Mouse (Mus musculus) telencephalon, adult 2 months (tissue): Measurements from ENCODE around the gene Lsamp.

Experiments used
- DNase-seq: peaks from one replicate; pipeline ENCODE4 v3.0.0-alpha.2; 2011; ENCODE audit warnings: low read depth, low spot score

Gene Lsamp

DNA sequence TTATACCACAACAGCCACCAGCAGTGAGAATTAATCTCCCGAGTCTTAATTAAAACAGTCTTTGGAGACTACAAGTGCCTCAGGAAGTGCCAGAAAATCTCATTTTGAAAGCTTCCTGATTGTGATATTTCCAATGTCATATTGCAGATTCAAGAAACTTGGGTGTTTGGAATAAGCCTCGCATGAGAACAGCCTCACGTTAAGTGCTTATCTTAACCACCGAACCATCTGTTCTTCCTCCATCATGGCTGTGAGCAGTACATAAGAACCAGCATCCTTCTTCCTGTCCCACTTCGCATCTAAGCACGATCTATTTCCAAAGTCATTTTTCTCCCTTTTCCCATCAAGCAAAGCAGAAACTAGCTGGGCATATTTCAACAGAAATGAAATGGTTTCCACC, 1780.1 kb downstream of the Lsamp start:
- DNase-seq, result peak; percentile 78

- DNase-seq, result no peak
These were observed 1787.4 kb downstream of the Lsamp start for GRCm38 (mm10) chr16:41771427-41772125.

- no peak for DNase-seq
These were observed 1793.4 kb downstream of the Lsamp start for GRCm38 (mm10) chr16:41777586-41777985.

GRCm38 (mm10) chr16:41785600-41785999, 1801.4 kb downstream of the Lsamp start:
- peak; percentile 78 for DNase-seq

DNA sequence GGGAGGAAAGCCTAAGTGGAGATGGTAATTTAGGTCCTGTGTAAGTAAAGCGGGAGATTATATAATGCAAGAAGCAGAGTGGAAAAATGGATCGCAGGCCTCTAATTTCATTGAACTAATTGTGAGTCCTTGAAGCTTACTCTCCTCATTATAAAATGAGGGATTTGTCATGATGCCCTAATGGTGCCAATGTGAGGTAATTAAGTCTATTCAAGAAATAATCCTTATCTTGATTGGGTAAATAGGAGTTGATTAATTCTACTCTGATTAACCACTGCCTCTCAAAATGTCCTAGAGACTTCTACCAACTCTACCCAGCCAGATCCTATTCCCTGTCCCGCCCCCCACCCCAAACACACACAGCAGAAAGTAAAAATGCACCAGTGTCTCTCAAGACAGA, 1802.5 kb downstream of the Lsamp start:
- DNase-seq, result no peak

- no peak for DNase-seq
These were observed 1803.0 kb downstream of the Lsamp start for GRCm38 (mm10) chr16:41787146-41787545.

DNA sequence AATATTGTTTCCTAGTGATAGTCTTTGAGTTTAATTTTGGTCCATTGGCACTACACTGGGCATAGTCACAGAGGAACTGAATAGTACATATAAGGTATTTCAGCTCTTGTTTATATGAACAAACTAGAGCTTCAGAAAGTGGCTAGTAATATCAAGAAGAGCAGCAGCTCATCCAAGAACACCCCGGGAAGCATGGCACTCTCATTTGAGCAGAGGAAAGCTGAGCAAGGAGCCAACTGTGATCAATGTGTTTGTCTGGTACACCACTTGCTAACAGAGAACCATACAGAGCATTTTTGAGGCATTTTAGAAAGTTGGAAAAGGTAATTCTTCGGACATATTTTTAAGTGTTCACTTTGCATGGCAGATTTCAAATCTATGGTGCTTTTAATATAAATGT, 1805.9 kb downstream of the Lsamp start:
- no peak for DNase-seq

DNA sequence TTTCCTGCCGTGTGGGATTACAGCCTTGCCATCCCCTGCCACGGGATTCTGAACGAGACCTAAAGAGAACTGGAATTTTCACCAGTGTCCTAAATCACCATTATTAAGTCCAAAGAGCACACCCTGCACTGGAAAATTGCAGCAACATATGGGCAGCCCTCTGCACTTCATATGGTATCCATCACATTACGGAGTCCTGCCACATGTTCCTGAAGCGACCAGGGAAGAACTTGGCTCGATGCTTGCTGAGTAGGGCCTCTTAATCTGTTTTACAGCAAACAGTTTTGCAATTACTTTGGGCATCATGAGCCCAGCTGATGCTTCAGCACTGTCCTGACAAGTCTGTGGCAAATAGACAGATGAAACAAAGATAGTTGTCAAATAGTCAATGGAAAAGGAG, 1836.2 kb downstream of the Lsamp start:
- DNase-seq, result no peak

DNA sequence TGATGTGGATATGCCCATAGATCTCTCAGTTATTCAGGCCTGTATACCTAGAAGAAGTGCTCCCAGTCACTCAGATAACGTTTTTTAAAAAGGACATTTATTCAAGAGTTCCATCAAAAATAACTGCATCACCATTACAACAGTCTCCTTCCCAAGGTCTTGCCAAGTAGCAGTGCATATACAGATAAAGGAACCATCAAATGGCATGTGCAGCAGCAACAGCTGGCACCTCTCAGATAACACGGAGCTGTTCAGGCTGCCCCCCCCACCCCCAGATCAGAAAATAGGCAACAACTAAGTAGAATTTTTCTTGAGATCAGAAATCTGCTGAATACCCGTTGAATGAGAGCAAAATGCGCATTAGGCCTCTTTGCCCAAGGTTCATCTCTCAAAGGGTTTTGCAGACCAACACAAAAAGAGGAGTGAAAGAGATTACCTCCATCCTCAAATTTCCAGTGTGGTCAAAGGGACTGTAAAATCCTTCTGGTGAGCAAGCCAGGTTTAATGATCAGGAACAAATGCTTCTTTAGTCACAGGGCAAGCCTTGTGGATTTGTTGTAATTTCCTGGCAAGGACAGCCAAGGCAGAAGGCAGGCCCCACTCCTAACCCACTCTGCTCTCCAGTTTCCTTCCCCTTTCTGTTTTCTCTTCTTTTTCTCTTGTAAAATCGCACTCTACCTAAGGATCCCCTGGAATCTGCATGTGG, 1842.9 kb downstream of the Lsamp start:
- DNase-seq, result no peak

GRCm38 (mm10) chr16:41827605-41827948, 1843.4 kb downstream of the Lsamp start:
- no peak for DNase-seq

DNA sequence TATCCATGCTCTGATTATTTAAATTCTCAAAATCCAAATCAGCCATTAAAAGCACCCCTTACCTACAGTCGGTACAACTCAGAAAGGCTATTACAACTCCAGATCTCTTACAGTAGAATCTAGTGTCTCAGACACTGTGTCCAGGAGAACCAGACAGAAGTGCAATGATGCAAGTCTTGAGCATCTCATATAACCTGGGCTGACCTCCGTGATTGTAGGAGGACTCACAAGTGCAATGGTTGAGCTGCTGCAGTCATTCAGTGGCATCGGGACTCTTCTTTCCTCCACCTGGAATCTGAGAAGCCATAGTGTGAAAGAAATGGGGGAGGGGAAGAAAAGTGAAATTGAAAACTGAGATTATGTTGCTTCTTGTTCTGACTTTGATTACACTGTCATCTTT, 1850.5 kb downstream of the Lsamp start:
- no peak for DNase-seq

GRCm38 (mm10) chr16:41835745-41836144, 1851.6 kb downstream of the Lsamp start:
- DNase-seq, result no peak

DNA sequence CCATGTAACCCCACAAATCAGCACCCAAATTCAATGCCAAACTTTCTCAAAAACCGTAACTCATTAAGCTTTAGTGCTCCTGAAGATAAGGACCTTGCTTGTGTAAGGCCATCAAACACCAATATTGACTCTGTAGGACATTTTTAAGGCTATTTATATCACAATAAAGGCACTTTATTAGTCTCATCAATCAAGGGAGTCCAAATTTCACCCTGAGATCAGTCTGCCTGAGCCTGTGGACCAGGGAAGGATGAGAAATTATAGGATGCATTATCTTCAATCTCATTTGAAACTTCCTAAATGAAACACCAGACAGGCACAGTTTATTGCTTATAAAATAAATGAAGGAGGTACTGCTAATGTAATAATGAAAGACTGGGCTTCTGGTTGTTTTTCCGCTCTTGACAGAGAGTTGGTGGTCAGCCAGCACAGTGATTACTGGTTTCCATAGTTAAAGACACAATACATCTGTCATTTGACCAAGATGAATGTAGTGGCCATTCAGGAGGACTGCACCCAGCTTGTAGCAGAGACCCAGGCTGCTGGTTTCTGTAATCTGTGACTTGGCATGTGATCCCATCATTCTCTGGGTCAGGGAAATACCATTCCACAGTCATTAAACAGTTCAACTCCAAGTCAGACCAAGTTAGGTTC, 1855.7 kb downstream of the Lsamp start:
- no peak for DNase-seq

- DNase-seq, result peak; percentile 49
These were observed 1862.7 kb downstream of the Lsamp start for GRCm38 (mm10) chr16:41846903-41847302.

GRCm38 (mm10) chr16:41871917-41872593, 1887.9 kb downstream of the Lsamp start:
- no peak for DNase-seq

GRCm38 (mm10) chr16:41888546-41889165, 1904.5 kb downstream of the Lsamp start:
- DNase-seq, result no peak

DNA sequence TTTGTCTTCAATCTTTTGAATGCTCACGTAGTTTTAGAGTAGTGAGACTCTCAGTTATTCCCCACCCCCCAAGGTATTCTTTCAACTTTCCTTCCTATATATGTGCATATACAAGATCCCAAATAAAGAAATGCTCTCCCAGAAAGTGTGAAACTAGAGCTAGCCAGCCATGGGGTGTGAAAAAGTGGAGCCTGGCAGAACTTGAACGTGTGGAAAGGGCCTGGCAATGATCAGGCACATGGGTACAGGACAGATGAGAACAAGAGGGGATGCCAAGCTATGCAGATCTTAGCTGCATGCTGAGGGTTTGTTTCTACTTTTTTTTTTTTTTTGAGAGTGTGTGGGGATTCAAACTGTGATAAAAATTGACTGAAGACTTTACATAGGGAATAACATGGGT, 1916.6 kb downstream of the Lsamp start:
- peak; percentile 85 for DNase-seq

GRCm38 (mm10) chr16:41903654-41904053, 1919.5 kb downstream of the Lsamp start:
- DNase-seq, result peak; percentile 56

GRCm38 (mm10) chr16:41912584-41913193, 1928.5 kb downstream of the Lsamp start:
- no peak for DNase-seq

GRCm38 (mm10) chr16:41913346-41913745, 1929.2 kb downstream of the Lsamp start:
- no peak for DNase-seq

DNA sequence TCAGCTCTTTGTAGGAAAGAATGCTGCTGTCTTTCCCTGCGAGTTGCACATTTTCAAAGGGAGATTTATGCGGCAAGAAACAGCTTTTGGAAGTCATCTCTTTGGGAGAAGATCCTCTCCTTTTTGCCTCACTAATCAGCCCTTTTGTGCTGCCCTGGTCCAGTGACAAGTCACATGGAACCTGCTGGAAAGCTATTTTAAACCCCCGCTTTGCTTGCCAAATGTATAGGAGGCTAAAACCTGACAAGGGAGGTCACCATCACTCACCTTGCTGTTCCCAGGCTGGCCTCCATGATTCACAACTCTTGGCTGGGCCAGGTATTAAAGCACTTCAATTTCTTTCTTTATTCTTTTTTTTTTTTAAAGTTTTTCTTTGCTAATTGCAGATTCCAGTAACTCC, 1932.2 kb downstream of the Lsamp start:
- no peak for DNase-seq
